Mouse (Mus musculus) midbrain, postnatal 0 days (tissue): Measurements from ENCODE around the gene Sympk. TPM values are rescaled to one million over a fixed set of nuclear protein-coding genes. Genes with fewer than 3 reads are reported as not detected.

Experiments
- ATAC-seq: fragments of 200-750 bp; cut with Nextera tagmentation; 2 replicates; pipeline ENCODE4 v1.8.0; 2017; ENCODE audit warnings: moderate number of reproducible peaks, mild to moderate bottlenecking, moderate TSS enrichment, moderate library complexity; ENCODE audit not compliant: low FRiP score
- DNase-seq: peaks from one replicate; pipeline ENCODE4 v3.0.0-alpha.2; 2015; ENCODE audit warnings: low spot score
- H3K27ac ChIP-seq: fragments of 300-500 bp; sonication (generic); 2 replicates; pipeline ENCODE4 v1.5.1; 2014; ENCODE audit warnings: low read depth, mild to moderate bottlenecking, low read length, mixed read lengths
- H3K27me3 ChIP-seq: fragments of 300-500 bp; sonication (generic); 2 replicates; pipeline ENCODE4 v1.6.1; 2014; ENCODE audit warnings: low read length, control low read depth, mixed read lengths; ENCODE audit not compliant: insufficient read depth
- H3K36me3 ChIP-seq: fragments of 300-500 bp; sonication (generic); 2 replicates; pipeline ENCODE4 v1.6.1; 2014; ENCODE audit warnings: low read length, control low read depth, mixed read lengths; ENCODE audit not compliant: insufficient read depth
- H3K4me1 ChIP-seq: fragments of 300-500 bp; sonication (generic); 2 replicates; pipeline ENCODE4 v1.6.1; 2014; ENCODE audit warnings: mild to moderate bottlenecking, control low read depth, antibody characterized with exemption, low read length, mixed read lengths; ENCODE audit not compliant: insufficient read depth
- H3K4me2 ChIP-seq: fragments of 300-500 bp; sonication (generic); 2 replicates; pipeline ENCODE4 v1.6.1; 2014; ENCODE audit warnings: low read depth, mild to moderate bottlenecking, low read length, mixed read lengths; ENCODE audit not compliant: poor library complexity, severe bottlenecking
- H3K4me3 ChIP-seq: fragments of 300-500 bp; sonication (generic); 2 replicates; pipeline ENCODE4 v1.5.1; 2014; ENCODE audit warnings: low read depth, mild to moderate bottlenecking, low read length, moderate library complexity
- H3K9ac ChIP-seq: fragments of 300-500 bp; sonication (generic); replicated peaks from 2 replicates; pipeline ENCODE4 v1.6.1; 2014; ENCODE audit warnings: mild to moderate bottlenecking, low read length, moderate library complexity, mixed read lengths; ENCODE audit not compliant: poor library complexity, severe bottlenecking
- H3K9me3 ChIP-seq: fragments of 300-500 bp; sonication (generic); 2 replicates; pipeline ENCODE4 v1.6.1; 2016; ENCODE audit warnings: low read length, control low read depth
- CTCF ChIP-seq: IDR thresholded peaks from 2 replicates; pipeline ENCODE4 v1.5.1; 2016; ENCODE audit warnings: antibody characterized with exemption, mild to moderate bottlenecking
- WGBS: fragments of 180-500 bp; shearing (Covaris S2); extraction: QIAGEN DNeasy Blood & Tissue Kit; methylation state at CpG from one replicate; pipeline ENCODE4 v1.1.7; 2014; 5-methylcytosine and 5-hydroxymethylcytosine counted together
- polyA plus RNA-seq: library from polyadenylated mRNA; unstranded; fragments of >200 nt; fragmentation: Nextera tagmentation; extraction: Ambion mirVana; gene quantifications from 2 replicates; pipeline ENCODE4 v1.2.1, GENCODE M21; 2015
- total RNA-seq: library from RNA; depleted of rRNA; stranded (reverse); fragments of >200 nt; gene quantifications from 2 replicates; pipeline ENCODE4 v1.2.3, GENCODE M21; 2014

Sympk gene
- total and polyA plus RNA-seq, 2 experiments from 2014 or later, result 19.5 to 74.2 TPM

GRCm38 (mm10) chr7:19051161-19051560, 27.0 kb downstream of the Sympk start:
- no peak overlapping the region for H3K27ac ChIP-seq
- ATAC-seq (no peak), DNase-seq (no peak)
- 69% methylated on average over 4 of the region's 4 CpGs for WGBS
- no peaks in the 10 kb centered on the region for H3K9me3 ChIP-seq
- no peak overlapping the region for H3K4me3 ChIP-seq
- no peak overlapping the region for H3K4me2 ChIP-seq
- no peaks in the 10 kb centered on the region for H3K4me1 ChIP-seq
- peaks cover 54% of the 10 kb centered on the region for H3K36me3 ChIP-seq
- no peak overlapping the region for H3K9ac ChIP-seq
- no peak for TF ChIP-seq CTCF
- no peaks in the 10 kb centered on the region for H3K27me3 ChIP-seq

- H3K36me3 ChIP-seq, result peaks cover 40% of the 10 kb centered on the region
Observed at GRCm38 (mm10) chr7:19052345-19053135, 28.4 kb downstream of the Sympk start.

GRCm38 (mm10) chr7:19053136-19053532, 29.0 kb downstream of the Sympk start:
- DNase-seq (no peak), ATAC-seq (no peak)
- no peak for TF ChIP-seq CTCF
- 95% methylated on average over 7 of the region's 7 CpGs for WGBS
- no peak overlapping the region for H3K4me2 ChIP-seq
- H3K9ac ChIP-seq, result no peak overlapping the region
- no peaks in the 10 kb centered on the region for H3K9me3 ChIP-seq
- H3K4me3 ChIP-seq, result no peak overlapping the region
- H3K27ac ChIP-seq, result no peak overlapping the region
- no peaks in the 10 kb centered on the region for H3K4me1 ChIP-seq
- no peaks in the 10 kb centered on the region for H3K27me3 ChIP-seq
- H3K36me3 ChIP-seq, result peaks cover 34% of the 10 kb centered on the region

More at GRCm38 (mm10) chr7:19052345-19053135, 28.4 kb downstream of the Sympk start:
- WGBS, result 89% methylated on average over 15 of the region's 15 CpGs
- no peaks in the 10 kb centered on the region for H3K27me3 ChIP-seq
- no peak overlapping the region for H3K9ac ChIP-seq
- no peak for DNase-seq
- no peak overlapping the region for H3K4me3 ChIP-seq
- no peak overlapping the region for H3K4me2 ChIP-seq
- no peaks in the 10 kb centered on the region for H3K4me1 ChIP-seq
- ATAC-seq, result no peak
- H3K9me3 ChIP-seq, result no peaks in the 10 kb centered on the region
- TF ChIP-seq CTCF, result no peak
- no peak overlapping the region for H3K27ac ChIP-seq

- Histone ChIP-seq H3K4me2 (peak within 1 kb of the TSS; percentile 42), H3K4me1 (no peaks in the 10 kb centered on the region), H3K36me3 (peaks cover 23% of the 10 kb centered on the region), H3K9ac (peak within 1 kb of the TSS; percentile 44; the same call in 1 of the 2 replicates), H3K27ac (no peak within 1 kb of the TSS), H3K9me3 (no peaks in the 10 kb centered on the region), H3K27me3 (no peaks in the 10 kb centered on the region), H3K4me3 (peak within 1 kb of the TSS; percentile 24; the same call in 1 of the 2 replicates)
- TF ChIP-seq CTCF, result peak; percentile 80
- WGBS, result 25% methylated on average over 33 of the region's 33 CpGs
- ATAC-seq (peak; percentile 82), DNase-seq (peak; percentile 73)
Observed at GRCm38 (mm10) chr7:19054047-19054776, 30.0 kb downstream of the Sympk start, which contains the start of gene Rsph6a. Rsph6a (plus strand) TSS chr7:19054690.

- Histone ChIP-seq H3K4me3 (peak overlapping the region; percentile 24; the same call in 1 of the 2 replicates), H3K9me3 (no peaks in the 10 kb centered on the region), H3K4me2 (peak overlapping the region; percentile 42), H3K27me3 (no peaks in the 10 kb centered on the region), H3K36me3 (peaks cover 18% of the 10 kb centered on the region), H3K9ac (peak overlapping the region; percentile 44; the same call in 1 of the 2 replicates), H3K4me1 (no peaks in the 10 kb centered on the region), H3K27ac (no peak overlapping the region)
- no peak for TF ChIP-seq CTCF
- 68% methylated on average over 9 of the region's 9 CpGs for WGBS
- ATAC-seq (no peak; the same call in 1 of the 2 replicates), DNase-seq (no peak)
Observed at GRCm38 (mm10) chr7:19054777-19055076, 30.6 kb downstream of the Sympk start.

- TF ChIP-seq CTCF, result no peak
- Histone ChIP-seq H3K9ac (peak overlapping the region; percentile 44; the same call in 1 of the 2 replicates), H3K27me3 (no peaks in the 10 kb centered on the region), H3K27ac (no peak overlapping the region), H3K36me3 (peaks cover 14% of the 10 kb centered on the region), H3K4me2 (peak overlapping the region; percentile 42), H3K4me3 (no peak overlapping the region), H3K4me1 (no peaks in the 10 kb centered on the region), H3K9me3 (no peaks in the 10 kb centered on the region)
- ATAC-seq (no peak), DNase-seq (no peak)
- 95% methylated on average over 8 of the region's 8 CpGs for WGBS
Observed at GRCm38 (mm10) chr7:19055108-19055507, 30.9 kb downstream of the Sympk start.
